Mouse (Mus musculus) retina, postnatal 7 days (tissue): Measurements from ENCODE around the gene Sgsm3.
A peak's percentile ranks its signal among the peaks of the same experiment; 100 is the strongest.
"Not testable (repeated sequence)": the region's sequence is repeated elsewhere in the genome, so short reads cannot be mapped to it uniquely, and the experiment has no call there.

Experiments used
- DNase-seq: peaks from one replicate; pipeline ENCODE4 v3.0.0-alpha.2; 2012; ENCODE audit warnings: low read depth, low spot score

The Sgsm3 gene

DNA sequence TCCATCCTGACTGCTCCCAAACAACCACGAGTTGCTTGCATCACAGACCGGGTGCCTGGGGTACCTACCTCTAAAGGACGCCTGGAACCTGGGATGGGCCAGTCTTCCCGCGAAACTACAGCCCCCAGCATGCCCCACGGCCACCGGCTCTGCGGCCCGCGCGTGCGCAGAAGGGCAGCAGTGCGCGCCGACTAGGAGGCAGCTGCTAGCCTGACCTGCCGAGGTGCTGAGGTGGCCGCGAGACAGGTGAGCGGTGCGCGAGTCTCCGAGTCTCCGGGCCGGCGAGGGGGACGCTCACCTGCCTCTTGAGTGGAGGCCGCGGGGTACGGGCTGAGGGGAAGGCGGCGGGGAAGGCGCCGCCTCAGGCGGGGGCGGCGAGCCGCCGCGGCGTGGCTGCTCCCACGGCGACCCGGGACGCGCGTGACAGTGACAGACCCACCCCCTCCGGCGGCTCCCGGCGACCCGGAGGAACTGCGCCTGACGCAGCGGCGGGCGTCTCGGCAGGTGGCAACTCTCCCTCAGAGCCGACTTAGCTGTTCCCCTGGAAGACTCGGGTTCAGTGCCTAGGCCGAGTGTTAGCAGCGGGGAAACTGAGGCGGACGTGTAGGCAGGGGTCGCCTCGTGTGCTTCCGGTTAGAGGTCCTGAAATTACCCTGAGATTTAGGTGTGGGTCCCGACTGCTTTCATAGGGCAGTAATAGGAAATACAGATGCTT, at the start of gene Sgsm3:
Gene Sgsm3, plus strand, starts transcription at position 146 of the 715 bp plus-strand sequence.
- DNase-seq: peak; percentile 81

- DNase-seq: no peak
These were observed 48.7 kb upstream of the Sgsm3 start for GRCm38 (mm10) chr15:80928811-80929355.

GRCm38 (mm10) chr15:80930048-80930571, 47.5 kb upstream of the Sgsm3 start:
- DNase-seq: no peak

DNA sequence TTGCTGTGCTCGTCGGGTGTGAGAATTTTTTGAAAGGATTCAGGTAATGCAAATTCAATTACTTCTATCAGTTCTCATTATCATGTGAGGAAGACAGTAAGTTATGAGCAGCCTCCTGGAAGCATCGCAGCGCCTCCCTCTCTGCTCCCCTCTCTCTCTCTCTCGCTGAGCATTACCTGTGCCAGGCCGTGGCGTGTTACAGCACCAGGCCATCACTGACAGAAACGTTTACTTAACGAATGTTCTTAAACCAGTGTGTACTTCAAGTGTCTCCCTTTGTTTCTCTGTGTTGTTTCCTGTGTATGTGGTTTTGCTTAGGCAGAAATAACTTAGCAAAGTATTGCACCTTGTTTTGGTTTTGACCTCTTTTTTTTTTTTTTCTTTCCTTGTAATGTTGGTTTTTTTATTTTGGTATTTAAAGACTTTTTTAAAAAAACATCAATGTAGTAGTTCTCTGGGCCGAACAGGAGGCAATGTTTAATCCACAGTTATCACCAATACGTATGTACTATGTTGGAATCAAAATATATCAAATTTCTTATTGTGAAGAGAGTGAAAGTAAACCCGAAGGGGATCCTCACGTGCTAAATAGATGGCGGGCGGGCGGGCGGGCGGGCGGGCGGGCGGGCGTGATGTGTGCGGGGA, 46.8 kb upstream of the Sgsm3 start:
- DNase-seq: not testable (repeated sequence)

DNA sequence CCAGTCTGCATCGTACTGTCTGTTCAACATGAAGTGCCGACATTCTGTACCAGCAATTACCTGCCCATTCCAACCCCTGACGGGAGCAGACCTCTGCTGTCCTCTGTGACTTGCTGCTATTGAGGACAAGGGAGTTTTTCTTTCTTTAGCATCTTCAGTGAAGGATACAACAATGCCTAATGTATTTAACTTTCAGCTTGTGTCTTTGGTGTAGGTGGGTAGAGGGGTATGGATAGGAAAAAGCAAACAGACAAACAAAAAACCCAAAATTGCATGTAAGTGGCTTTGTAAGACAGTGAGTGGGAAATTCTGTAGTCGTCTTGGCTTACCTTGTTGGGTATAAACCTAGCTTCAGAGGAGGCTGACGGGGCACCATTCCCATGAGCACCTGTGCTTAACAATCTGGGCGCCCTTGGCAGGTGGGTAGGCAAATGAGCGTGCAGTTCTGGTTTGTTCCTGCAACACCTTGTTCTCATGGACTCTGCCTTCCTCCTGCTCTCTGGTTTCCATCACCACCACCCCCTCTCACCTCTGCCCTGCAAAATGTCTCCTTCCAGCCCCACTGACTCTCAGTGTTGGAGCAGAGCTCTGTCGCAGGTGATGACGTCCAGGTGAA, 46.1 kb upstream of the Sgsm3 start:
- DNase-seq: no peak

DNA sequence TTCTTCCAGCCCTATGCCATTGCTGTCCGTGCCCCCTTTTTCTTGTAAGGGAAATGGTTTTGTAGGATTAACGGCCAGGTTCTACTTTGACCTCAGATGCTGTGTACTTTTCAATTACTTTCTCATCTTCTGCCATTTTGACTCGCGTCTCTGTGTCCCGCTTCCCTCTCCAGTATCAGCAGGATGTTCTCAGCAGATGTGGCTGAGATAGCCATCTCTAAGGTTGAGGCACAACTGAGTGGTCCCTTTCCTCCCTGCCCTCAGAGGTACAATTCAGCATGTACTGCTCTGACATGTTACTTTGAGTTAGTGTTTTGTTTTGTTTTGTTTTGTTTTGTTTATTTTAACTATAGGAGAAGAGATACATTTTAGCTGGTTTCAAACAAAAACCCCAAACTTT, 42.7 kb upstream of the Sgsm3 start:
- DNase-seq: no peak

- DNase-seq: no peak
These were observed 40.9 kb upstream of the Sgsm3 start for GRCm38 (mm10) chr15:80936686-80937085.

GRCm38 (mm10) chr15:80938615-80939014, 39.0 kb upstream of the Sgsm3 start:
- DNase-seq: no peak

GRCm38 (mm10) chr15:80939401-80939800, 38.2 kb upstream of the Sgsm3 start:
- no peak for DNase-seq

DNA sequence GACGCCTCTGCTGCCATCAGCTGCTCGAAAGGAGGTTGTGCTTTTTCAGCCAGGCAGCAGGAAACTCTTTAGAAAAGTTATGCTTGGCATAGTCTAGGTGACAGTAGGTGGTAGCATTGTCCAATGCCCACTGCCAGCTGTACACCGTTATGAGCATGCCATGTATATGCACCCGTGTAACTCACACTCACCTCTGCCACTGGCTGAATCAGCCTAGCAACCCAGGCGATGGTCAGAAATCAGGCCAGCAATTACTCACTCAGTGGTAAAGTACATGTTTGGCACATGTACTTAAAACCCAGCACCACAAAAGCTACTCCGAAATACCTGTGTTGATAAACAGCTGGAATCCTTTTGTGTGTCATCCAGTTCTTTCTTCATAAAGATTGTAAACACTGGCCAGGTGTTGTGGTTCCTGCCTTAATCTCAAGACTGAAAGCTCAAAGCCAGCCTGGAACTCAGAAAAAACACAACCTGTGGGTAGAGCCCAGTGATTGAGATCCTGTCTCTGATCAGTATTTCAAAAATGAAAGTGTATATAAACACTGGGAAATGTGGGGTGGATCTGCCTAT, 36.0 kb upstream of the Sgsm3 start:
- DNase-seq: no peak

GRCm38 (mm10) chr15:80945851-80946250, 31.7 kb upstream of the Sgsm3 start:
- DNase-seq: no peak

- DNase-seq: peak; percentile 78
These were observed 29.1 kb upstream of the Sgsm3 start, which contains the start of gene Adsl for GRCm38 (mm10) chr15:80948145-80949135. Adsl (plus strand) TSS chr15:80948490.

GRCm38 (mm10) chr15:80949431-80949830, 28.1 kb upstream of the Sgsm3 start:
- no peak for DNase-seq

- no peak for DNase-seq
These were observed 27.5 kb upstream of the Sgsm3 start for GRCm38 (mm10) chr15:80950055-80950454.

- DNase-seq: no peak
These were observed 23.6 kb upstream of the Sgsm3 start for GRCm38 (mm10) chr15:80953971-80954370.

GRCm38 (mm10) chr15:80954861-80955260, 22.7 kb upstream of the Sgsm3 start:
- DNase-seq: no peak

DNA sequence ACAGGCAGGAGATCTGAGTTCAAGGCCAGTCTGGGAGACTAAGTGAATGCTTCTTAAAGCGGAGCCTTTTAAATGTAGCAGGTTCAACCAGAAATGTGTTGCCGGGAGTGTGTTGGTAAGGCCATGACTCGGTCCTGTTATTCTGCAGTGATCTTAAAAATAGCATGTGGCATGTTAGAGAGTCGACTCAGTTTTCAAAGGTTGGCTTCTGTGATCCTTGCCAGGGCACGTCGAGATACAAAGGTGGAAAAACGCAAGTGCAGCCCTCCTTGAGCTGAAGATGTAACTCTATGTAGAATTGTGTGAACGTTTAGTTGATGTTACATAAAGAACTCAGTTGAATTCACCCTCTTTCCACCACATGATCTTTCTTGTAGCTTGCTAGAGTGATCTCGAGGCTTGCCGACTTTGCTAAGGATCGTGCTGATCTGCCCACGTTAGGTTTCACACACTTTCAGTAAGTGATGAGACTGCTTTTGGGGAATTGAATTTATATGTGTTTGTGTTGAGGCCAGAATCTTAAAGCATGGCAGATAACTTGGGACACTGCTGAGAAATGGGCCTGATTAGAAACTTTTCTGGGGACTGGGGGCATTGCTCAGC, 21.6 kb upstream of the Sgsm3 start:
- DNase-seq: no peak

- no peak for DNase-seq
These were observed 8.2 kb upstream of the Sgsm3 start for GRCm38 (mm10) chr15:80969371-80969770.

DNA sequence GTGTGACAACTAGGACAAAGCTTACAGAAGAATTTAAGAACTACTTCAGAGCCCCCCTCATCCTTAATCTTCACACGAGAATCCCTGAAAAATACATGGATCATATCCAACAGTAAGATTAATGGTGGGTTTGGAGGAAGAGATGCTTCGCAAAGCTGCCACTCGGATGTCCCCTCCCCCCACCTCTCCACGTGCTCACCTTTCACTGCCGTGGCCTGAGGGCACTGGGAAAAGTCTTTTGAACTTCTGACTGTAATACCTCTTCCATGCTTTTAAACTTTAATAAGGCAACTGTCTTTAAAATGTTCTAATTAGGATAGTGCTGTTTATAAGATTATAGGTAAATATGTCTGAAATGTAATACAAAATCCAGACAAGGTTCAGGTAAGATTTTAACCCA, 3.3 kb upstream of the Sgsm3 start:
- DNase-seq: no peak

DNA sequence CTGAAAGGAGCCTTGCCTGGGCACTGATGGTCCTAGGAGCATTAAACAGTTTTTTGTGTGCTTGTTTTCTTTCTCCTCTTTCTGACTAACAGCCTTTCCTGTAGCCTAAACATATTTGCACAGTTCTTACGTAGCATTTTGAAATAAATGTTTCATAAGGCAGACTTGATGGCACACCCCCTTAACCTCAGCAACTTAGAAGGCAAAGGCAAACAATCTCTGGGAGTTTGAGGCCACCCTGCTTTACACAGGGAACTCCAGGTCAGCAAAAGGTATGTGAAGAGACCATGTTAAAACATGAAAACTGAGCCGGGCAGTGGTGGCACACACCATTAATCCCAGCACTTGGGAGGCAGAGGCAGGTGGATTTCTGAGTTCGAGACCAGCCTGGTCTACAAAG, 1.9 kb upstream of the Sgsm3 start:
- DNase-seq: no peak
